Mouse (Mus musculus) left cerebral cortex, adult 2 months (tissue): ENCODE measurements around the gene Sorbs1. TPM values are rescaled to one million over a fixed set of nuclear protein-coding genes. Genes with fewer than 3 reads are reported as not detected.
"Not testable (repeated sequence)": the region's sequence is repeated elsewhere in the genome, so short reads cannot be mapped to it uniquely, and the experiment has no call there.

Experiments used
- DNase-seq, 2 experiments: peaks; one replicate each; pipeline ENCODE4 v3.0.0; 2021 to 2022; ENCODE audit warnings: low spot score in 2 of 2, mixed read lengths in 1 of 2; ENCODE audit errors: extremely low spot score in 1 of 2
- H3K27ac ChIP-seq: fragments of 200-600 bp; 2 replicates; pipeline ENCODE4 v1.8.1; 2022
- H3K4me3 ChIP-seq: fragments of 200-600 bp; 2 replicates; pipeline ENCODE4 v1.8.1; 2022
- CTCF ChIP-seq: fragments of 200-600 bp; IDR thresholded peaks from 2 replicates; pipeline ENCODE4 v1.8.1; 2022; ENCODE audit warnings: antibody characterized with exemption, mild to moderate bottlenecking, moderate library complexity
- intact Hi-C: fragments of 180-260 bp; cut with DNase I; formaldehyde crosslinking; loops from one replicate; pipeline ENCODE4 v1.15.1; 2025
- long read RNA-seq, 2 experiments: library from polyadenylated mRNA; stranded (forward); transcript quantifications; one replicate each; pipeline ENCODE4 v2.0.0; 2021; ENCODE audit warnings: borderline mapping rate in 2 of 2
- total RNA-seq, 2 experiments: library from RNA; stranded (reverse); gene quantifications; 2 replicates each; pipeline ENCODE4 v1.2.3; 2021

Gene Sorbs1
- total RNA-seq: 100 to 1,000 TPM; 160 to 161 TPM
- long read RNA-seq, experiment 1, partial matches to known transcripts: 22 of 78 reads
- long read RNA-seq, experiment 1, other reads (novel, unspliced or antisense): 55 of 78 reads
- long read RNA-seq, experiment 2, partial matches to known transcripts: 13 of 61 reads
- long read RNA-seq, experiment 2, other reads (novel, unspliced or antisense): 47 of 61 reads

DNA sequence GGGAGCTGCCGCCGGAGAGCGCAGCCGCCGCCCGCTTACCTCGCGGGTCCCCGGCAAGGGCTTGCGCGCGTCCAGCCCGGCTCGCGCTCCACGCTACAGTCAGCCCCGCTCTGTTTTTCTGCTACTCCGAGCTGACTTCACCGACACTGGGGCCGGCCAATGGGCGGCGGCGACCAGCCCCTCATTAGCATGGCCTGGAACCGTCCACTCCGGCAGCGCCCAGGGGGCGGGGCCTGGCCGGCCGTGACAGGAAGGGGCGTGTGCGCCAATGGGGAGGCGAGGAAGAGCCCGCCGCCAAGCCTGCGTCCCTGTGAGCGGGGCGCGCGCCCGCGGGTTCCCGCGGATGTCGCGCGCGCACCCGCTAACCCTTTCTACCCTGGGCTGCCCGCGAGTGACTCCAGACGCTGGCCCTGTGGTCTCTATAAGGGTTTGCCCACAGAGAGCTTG lies at the start of gene Sorbs1:
Sorbs1 (minus strand) TSS at position 148 of the 447 bp plus-strand sequence.
- intact Hi-C loops: loop anchor here (2.0 to 5.0 kb wide), 3 partner anchors 43 to 81 kb away; no protein-coding TSS in a partner anchor
- Histone ChIP-seq H3K27ac (peak within 1 kb of the TSS; percentile 93), H3K4me3 (peak within 1 kb of the TSS; percentile 95)
- DNase-seq: peak; percentile 95
- TF ChIP-seq CTCF: no peak

GRCm38 (mm10) chr19:40561521-40561920 lies 47.9 kb upstream of the Sorbs1 start:
- intact Hi-C loops, H3K4me3 ChIP-seq, DNase-seq, H3K27ac ChIP-seq: not testable (repeated sequence)

- intact Hi-C loops: no loop called here
- TF ChIP-seq CTCF: no peak
Observed at GRCm38 (mm10) chr19:40556029-40556428, 42.5 kb upstream of the Sorbs1 start.

GRCm38 (mm10) chr19:40555136-40555535 lies 41.6 kb upstream of the Sorbs1 start:
- DNase-seq: no peak
- intact Hi-C loops: no loop called here
- Histone ChIP-seq H3K4me3 (no peak overlapping the region), H3K27ac (no peak overlapping the region)
- TF ChIP-seq CTCF: no peak

More at GRCm38 (mm10) chr19:40556029-40556428, 42.5 kb upstream of the Sorbs1 start:
- no peak overlapping the region for H3K27ac ChIP-seq
- no peak overlapping the region for H3K4me3 ChIP-seq
- no peak for DNase-seq

DNA sequence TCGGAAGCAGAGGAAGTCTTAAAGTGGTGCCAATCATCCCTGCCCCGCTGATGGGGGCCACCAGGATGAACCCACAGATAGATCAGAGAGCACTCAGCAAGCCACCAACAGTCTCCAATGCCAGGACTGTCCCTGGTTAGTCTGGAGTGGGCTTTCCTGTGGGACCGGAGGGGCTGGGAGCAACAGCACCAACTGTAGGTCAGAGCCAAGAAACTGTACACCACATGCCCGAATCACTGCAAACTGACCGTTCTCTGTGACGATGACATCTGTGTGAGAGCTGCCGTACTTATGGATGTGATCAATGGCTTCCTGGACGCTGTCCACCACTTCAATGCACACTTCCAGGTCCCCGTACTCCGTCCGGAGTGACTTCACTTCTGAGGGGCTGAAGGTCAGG lies 40.8 kb upstream of the Sorbs1 start:
- no peak overlapping the region for H3K4me3 ChIP-seq
- no peak for DNase-seq
- TF ChIP-seq CTCF: no peak
- H3K27ac ChIP-seq: no peak overlapping the region
- intact Hi-C loops: no loop called here

GRCm38 (mm10) chr19:40553849-40554248 lies 40.3 kb upstream of the Sorbs1 start:
- intact Hi-C loops: no loop called here
- no peak overlapping the region for H3K27ac ChIP-seq
- no peak overlapping the region for H3K4me3 ChIP-seq
- no peak for DNase-seq
- no peak for TF ChIP-seq CTCF

- Histone ChIP-seq H3K27ac (no peak overlapping the region), H3K4me3 (no peak overlapping the region)
- DNase-seq: no peak
- no peak for TF ChIP-seq CTCF
- intact Hi-C loops: no loop called here
Observed at GRCm38 (mm10) chr19:40553014-40553789, 39.6 kb upstream of the Sorbs1 start.

DNA sequence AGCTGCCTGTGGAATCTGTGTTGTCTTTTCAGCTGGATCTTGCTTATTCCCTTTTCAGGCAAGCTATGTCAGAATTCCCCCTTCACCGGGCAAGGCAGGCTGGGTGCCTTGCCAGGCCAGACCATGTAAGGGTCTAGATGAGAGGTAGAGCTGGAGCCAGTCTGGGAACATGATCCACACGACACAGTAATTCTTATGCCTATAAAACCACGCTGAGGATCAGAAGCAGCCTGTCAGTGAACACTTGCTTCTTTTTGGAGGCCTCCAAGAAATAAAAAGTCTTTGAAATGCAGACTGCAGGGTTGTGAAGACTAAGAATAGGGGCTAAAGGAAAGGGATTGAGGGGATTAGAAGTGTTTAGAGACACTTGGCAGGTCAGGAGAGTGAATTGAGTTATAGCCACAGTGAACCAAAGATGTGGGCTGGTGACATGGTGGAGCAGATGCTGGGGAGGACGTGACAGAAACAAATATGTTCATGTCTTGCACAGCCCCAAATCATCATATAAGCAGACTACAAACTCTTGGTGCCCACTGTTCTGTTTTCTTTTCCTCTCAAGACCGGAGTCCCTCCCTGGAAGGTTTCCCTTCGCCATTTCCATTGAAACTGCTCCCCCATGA lies 36.0 kb upstream of the Sorbs1 start:
- TF ChIP-seq CTCF: no peak
- no peak for DNase-seq
- Histone ChIP-seq H3K4me3 (no peak overlapping the region), H3K27ac (no peak overlapping the region)
- intact Hi-C loops: loop anchor here (10.0 kb wide), 2 partner anchors 305 to 1565 kb away; no protein-coding TSS in a partner anchor

DNA sequence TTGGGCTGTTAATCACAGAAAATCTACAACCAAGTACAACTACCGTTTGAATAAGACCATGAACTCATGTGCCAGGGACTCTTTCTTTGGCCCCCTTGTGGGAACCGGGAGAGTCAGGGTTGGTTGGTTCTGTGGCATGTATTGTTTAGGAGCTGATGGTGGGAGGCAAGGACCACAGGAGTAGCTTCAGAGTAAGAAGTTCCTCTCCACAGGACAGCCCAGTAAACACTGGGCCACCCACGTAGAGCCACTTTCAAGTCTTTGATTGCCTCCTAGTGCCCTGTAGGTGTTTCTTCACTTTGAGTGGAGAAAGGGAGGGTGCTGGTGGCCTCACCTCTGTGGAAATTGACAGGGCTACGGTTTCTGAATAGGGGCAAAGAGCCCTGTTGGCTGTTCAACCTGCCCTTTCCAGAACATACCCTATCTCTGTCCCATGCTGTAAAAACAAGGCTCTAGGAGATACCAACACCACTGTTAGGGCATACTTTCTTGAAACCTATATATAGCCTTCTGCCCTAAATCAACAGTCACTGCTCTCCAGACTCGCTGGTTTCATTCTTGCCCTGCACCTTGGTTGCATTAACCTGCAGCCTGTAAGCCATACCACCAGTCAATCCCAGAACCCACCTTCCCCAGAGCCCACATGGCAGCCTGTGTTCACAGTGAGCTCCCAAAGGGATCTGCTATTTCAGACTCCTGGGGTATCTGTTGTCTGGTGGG lies 35.4 kb upstream of the Sorbs1 start:
- no peak for DNase-seq
- intact Hi-C loops: loop anchor here (10.0 kb wide), 2 partner anchors 304 to 1564 kb away; no protein-coding TSS in a partner anchor
- H3K4me3 ChIP-seq: no peak overlapping the region
- H3K27ac ChIP-seq: no peak overlapping the region
- no peak for TF ChIP-seq CTCF

GRCm38 (mm10) chr19:40548386-40548785 lies 34.8 kb upstream of the Sorbs1 start:
- Histone ChIP-seq H3K4me3 (no peak overlapping the region), H3K27ac (no peak overlapping the region)
- intact Hi-C loops: loop anchor here (10.0 kb wide), 2 partner anchors 304 to 1564 kb away; no protein-coding TSS in a partner anchor
- no peak for TF ChIP-seq CTCF
- DNase-seq: no peak

DNA sequence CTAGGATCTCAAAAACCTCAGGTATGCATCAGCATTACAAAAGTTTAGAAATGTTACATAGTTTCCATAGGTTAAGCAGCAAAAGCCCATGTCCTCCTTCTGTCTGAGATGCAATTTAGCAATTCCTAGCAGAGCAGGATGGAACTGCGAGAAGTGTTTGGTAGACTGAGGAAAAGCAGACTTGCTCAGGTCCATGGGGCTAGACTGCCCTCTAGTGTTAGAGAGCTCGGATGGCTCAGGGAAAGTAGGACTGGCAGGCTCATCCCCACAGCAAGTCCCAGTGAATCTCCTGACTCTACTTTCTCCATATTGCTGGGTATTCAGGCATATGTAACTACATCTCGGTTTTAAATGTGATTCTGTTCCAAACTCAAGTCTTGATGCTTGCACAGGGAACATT lies 31.3 kb upstream of the Sorbs1 start:
- DNase-seq: peak; percentile 62 to 65
- intact Hi-C loops: loop anchor here (1.0 to 10.0 kb wide), 4 partner anchors 154 to 1560 kb away; no protein-coding TSS in a partner anchor
- Histone ChIP-seq H3K4me3 (no peak overlapping the region), H3K27ac (no peak overlapping the region)
- peak; percentile 90 for TF ChIP-seq CTCF
